Mouse (Mus musculus): Measurements from ENCODE around the gene Sec22b. TPM values are rescaled to one million over a fixed set of nuclear protein-coding genes. Genes with fewer than 3 reads are reported as not detected.

Sec22b gene
- polyA plus RNA-seq, 1 experiment from 2014 or later, result 187 TPM

GRCm38 (mm10) chr3:97868024-97868689 lies 32.8 kb upstream of the Sec22b start:
- Histone ChIP-seq H3K27ac (replicated peaks; ENCODE audit: low read depth, low read length) (peak overlapping the region; percentile 11; the same call in 1 of the 2 replicates), H3K9me3 (ENCODE audit: control insufficient read depth, low read length) (no peaks in the 10 kb centered on the region), H3K4me3 (ENCODE audit: low read depth, low read length) (peak overlapping the region; percentile 58), H3K36me3 (ENCODE audit: control insufficient read depth, insufficient read depth, low read length) (no peaks in the 10 kb centered on the region), H3K4me1 (ENCODE audit: control insufficient read depth, insufficient read depth, low read length) (peaks cover 5% of the 10 kb centered on the region; the same call in 1 of the 2 replicates), H3K27me3 (replicated peaks; ENCODE audit: control insufficient read depth, insufficient read depth, low read length) (peaks cover 27% of the 10 kb centered on the region), H3K9ac (ENCODE audit: low read depth, low read length) (peak overlapping the region; percentile 67), H3K4me2 (ENCODE audit: low read depth, low read length) (peak overlapping the region; percentile 97)
- peak; percentile 79 for DNase-seq (ENCODE audit: low spot score)
- peak; percentile 87 for ATAC-seq (ENCODE audit: low read depth)
- WGBS, result 4% methylated on average over 35 of the region's 42 CpGs

- H3K36me3 ChIP-seq (ENCODE audit: control insufficient read depth, insufficient read depth, low read length), result no peaks in the 10 kb centered on the region
- 50% methylated on average over 5 of the region's 5 CpGs for WGBS
- peaks cover 27% of the 10 kb centered on the region for H3K27me3 ChIP-seq (replicated peaks; ENCODE audit: control insufficient read depth, insufficient read depth, low read length)
These were observed 32.3 kb upstream of the Sec22b start for GRCm38 (mm10) chr3:97868733-97869132.

GRCm38 (mm10) chr3:97869730-97870129 lies 31.3 kb upstream of the Sec22b start:
- no peak for ATAC-seq (ENCODE audit: low read depth)
- Histone ChIP-seq H3K4me2 (ENCODE audit: low read depth, low read length) (no peak overlapping the region), H3K27ac (replicated peaks; ENCODE audit: low read depth, low read length) (no peak overlapping the region), H3K27me3 (replicated peaks; ENCODE audit: control insufficient read depth, insufficient read depth, low read length) (peaks cover 27% of the 10 kb centered on the region), H3K9me3 (ENCODE audit: control insufficient read depth, low read length) (no peaks in the 10 kb centered on the region), H3K4me3 (ENCODE audit: low read depth, low read length) (no peak overlapping the region), H3K4me1 (ENCODE audit: control insufficient read depth, insufficient read depth, low read length) (peaks cover 5% of the 10 kb centered on the region; the same call in 1 of the 2 replicates), H3K36me3 (ENCODE audit: control insufficient read depth, insufficient read depth, low read length) (no peaks in the 10 kb centered on the region), H3K9ac (ENCODE audit: low read depth, low read length) (no peak overlapping the region)
- 60% methylated on average over 4 of the region's 4 CpGs for WGBS
- DNase-seq (ENCODE audit: low spot score), result no peak

More at GRCm38 (mm10) chr3:97868733-97869132, 32.3 kb upstream of the Sec22b start:
- Histone ChIP-seq H3K9ac (ENCODE audit: low read depth, low read length) (no peak overlapping the region), H3K4me1 (ENCODE audit: control insufficient read depth, insufficient read depth, low read length) (peaks cover 5% of the 10 kb centered on the region; the same call in 1 of the 2 replicates), H3K4me3 (ENCODE audit: low read depth, low read length) (no peak overlapping the region), H3K4me2 (ENCODE audit: low read depth, low read length) (no peak overlapping the region), H3K27ac (replicated peaks; ENCODE audit: low read depth, low read length) (no peak overlapping the region), H3K9me3 (ENCODE audit: control insufficient read depth, low read length) (no peaks in the 10 kb centered on the region)
- DNase-seq (ENCODE audit: low spot score) (no peak), ATAC-seq (ENCODE audit: low read depth) (no peak)

GRCm38 (mm10) chr3:97874777-97875176 lies 26.2 kb upstream of the Sec22b start:
- H3K36me3 ChIP-seq (ENCODE audit: control insufficient read depth, insufficient read depth, low read length), result no peaks in the 10 kb centered on the region
- H3K4me2 ChIP-seq (ENCODE audit: low read depth, low read length), result no peak overlapping the region
- no peak overlapping the region for H3K9ac ChIP-seq (ENCODE audit: low read depth, low read length)
- H3K4me3 ChIP-seq (ENCODE audit: low read depth, low read length), result no peak overlapping the region
- no peaks in the 10 kb centered on the region for H3K4me1 ChIP-seq (ENCODE audit: control insufficient read depth, insufficient read depth, low read length)
- no peak for ATAC-seq (ENCODE audit: low read depth)
- no peaks in the 10 kb centered on the region for H3K9me3 ChIP-seq (ENCODE audit: control insufficient read depth, low read length)
- no peaks in the 10 kb centered on the region; the same call in 1 of the 2 replicates for H3K27me3 ChIP-seq (replicated peaks; ENCODE audit: control insufficient read depth, insufficient read depth, low read length)
- 19% methylated on average over 5 of the region's 5 CpGs for WGBS
- DNase-seq (ENCODE audit: low spot score), result no peak
- H3K27ac ChIP-seq (replicated peaks; ENCODE audit: low read depth, low read length), result no peak overlapping the region

GRCm38 (mm10) chr3:97876259-97876658 lies 24.7 kb upstream of the Sec22b start:
- Histone ChIP-seq H3K4me3 (ENCODE audit: low read depth, low read length) (no peak overlapping the region), H3K27ac (replicated peaks; ENCODE audit: low read depth, low read length) (no peak overlapping the region), H3K36me3 (ENCODE audit: control insufficient read depth, insufficient read depth, low read length) (no peaks in the 10 kb centered on the region), H3K4me2 (ENCODE audit: low read depth, low read length) (no peak overlapping the region), H3K4me1 (ENCODE audit: control insufficient read depth, insufficient read depth, low read length) (no peaks in the 10 kb centered on the region), H3K9ac (ENCODE audit: low read depth, low read length) (no peak overlapping the region), H3K9me3 (ENCODE audit: control insufficient read depth, low read length) (no peaks in the 10 kb centered on the region), H3K27me3 (replicated peaks; ENCODE audit: control insufficient read depth, insufficient read depth, low read length) (no peaks in the 10 kb centered on the region)
- no peak for ATAC-seq (ENCODE audit: low read depth)
- 21% methylated on average over 8 of the region's 8 CpGs for WGBS
- DNase-seq (ENCODE audit: low spot score), result peak; percentile 43

GRCm38 (mm10) chr3:97879222-97879621 lies 21.8 kb upstream of the Sec22b start:
- H3K36me3 ChIP-seq (ENCODE audit: control insufficient read depth, insufficient read depth, low read length), result no peaks in the 10 kb centered on the region
- H3K4me1 ChIP-seq (ENCODE audit: control insufficient read depth, insufficient read depth, low read length), result no peaks in the 10 kb centered on the region
- DNase-seq (ENCODE audit: low spot score) (peak; percentile 78), ATAC-seq (ENCODE audit: low read depth) (no peak)
- no peak overlapping the region for H3K27ac ChIP-seq (replicated peaks; ENCODE audit: low read depth, low read length)
- H3K4me2 ChIP-seq (ENCODE audit: low read depth, low read length), result no peak overlapping the region
- no peaks in the 10 kb centered on the region for H3K27me3 ChIP-seq (replicated peaks; ENCODE audit: control insufficient read depth, insufficient read depth, low read length)
- 11% methylated on average over 5 of the region's 5 CpGs for WGBS
- no peak overlapping the region for H3K9ac ChIP-seq (ENCODE audit: low read depth, low read length)
- no peak overlapping the region for H3K4me3 ChIP-seq (ENCODE audit: low read depth, low read length)
- no peaks in the 10 kb centered on the region for H3K9me3 ChIP-seq (ENCODE audit: control insufficient read depth, low read length)

- no peaks in the 10 kb centered on the region for H3K36me3 ChIP-seq (ENCODE audit: control insufficient read depth, insufficient read depth, low read length)
- no peak overlapping the region for H3K9ac ChIP-seq (ENCODE audit: low read depth, low read length)
- H3K9me3 ChIP-seq (ENCODE audit: control insufficient read depth, low read length), result no peaks in the 10 kb centered on the region
- no peak for DNase-seq (ENCODE audit: low spot score)
- H3K4me2 ChIP-seq (ENCODE audit: low read depth, low read length), result no peak overlapping the region
- H3K27ac ChIP-seq (replicated peaks; ENCODE audit: low read depth, low read length), result no peak overlapping the region
- H3K4me3 ChIP-seq (ENCODE audit: low read depth, low read length), result no peak overlapping the region
- ATAC-seq (ENCODE audit: low read depth), result no peak
- H3K4me1 ChIP-seq (ENCODE audit: control insufficient read depth, insufficient read depth, low read length), result no peaks in the 10 kb centered on the region
- 93% methylated on average over 5 of the region's 5 CpGs for WGBS
- H3K27me3 ChIP-seq (replicated peaks; ENCODE audit: control insufficient read depth, insufficient read depth, low read length), result no peaks in the 10 kb centered on the region
These were observed 19.4 kb upstream of the Sec22b start for GRCm38 (mm10) chr3:97881576-97881975.

GRCm38 (mm10) chr3:97887785-97888167 lies 13.2 kb upstream of the Sec22b start:
- Histone ChIP-seq H3K27me3 (replicated peaks; ENCODE audit: control insufficient read depth, insufficient read depth, low read length) (peaks cover 33% of the 10 kb centered on the region), H3K9me3 (ENCODE audit: control insufficient read depth, low read length) (no peaks in the 10 kb centered on the region), H3K4me3 (ENCODE audit: low read depth, low read length) (peak overlapping the region; percentile 48), H3K36me3 (ENCODE audit: control insufficient read depth, insufficient read depth, low read length) (no peaks in the 10 kb centered on the region), H3K4me2 (ENCODE audit: low read depth, low read length) (peak overlapping the region; percentile 88), H3K27ac (replicated peaks; ENCODE audit: low read depth, low read length) (no peak overlapping the region), H3K9ac (ENCODE audit: low read depth, low read length) (no peak overlapping the region; the same call in 1 of the 2 replicates), H3K4me1 (ENCODE audit: control insufficient read depth, insufficient read depth, low read length) (0 out of 2 replicates have a peak, but pooled peaks cover 5% of the 10 kb centered on the region)
- 63% methylated on average over 5 of the region's 5 CpGs for WGBS
- DNase-seq (ENCODE audit: low spot score), result no peak
- ATAC-seq (ENCODE audit: low read depth), result no peak

Data from embryonic facial prominence, embryonic 14.5 days (tissue).